Mouse (Mus musculus): Measurements from ENCODE around the gene Olfr1288.

Gene Olfr1288

DNA sequence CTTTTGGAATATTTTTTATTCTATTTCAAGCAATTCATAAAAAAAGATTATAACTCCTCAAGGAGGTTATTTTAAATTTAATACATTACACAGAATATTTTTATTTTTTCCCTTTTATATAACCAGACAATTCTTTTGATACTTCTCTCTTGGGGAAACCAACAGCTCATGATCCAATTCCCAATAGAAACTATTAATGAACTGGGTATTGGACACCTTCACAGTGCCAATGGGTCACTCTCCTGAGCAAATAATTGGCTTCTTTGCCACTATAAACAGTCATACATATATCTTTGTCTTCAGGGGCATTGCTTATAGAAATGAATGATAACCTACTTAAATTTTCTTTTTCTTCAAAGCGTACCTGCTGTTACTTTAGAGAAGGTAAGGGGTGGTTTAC is at the start of gene Olfr1288:
Olfr1288 (plus strand) TSS at position 301 of the 400 bp plus-strand sequence.
- in situ Hi-C loops (cut with MboI, MseI): no loop called here

DNA sequence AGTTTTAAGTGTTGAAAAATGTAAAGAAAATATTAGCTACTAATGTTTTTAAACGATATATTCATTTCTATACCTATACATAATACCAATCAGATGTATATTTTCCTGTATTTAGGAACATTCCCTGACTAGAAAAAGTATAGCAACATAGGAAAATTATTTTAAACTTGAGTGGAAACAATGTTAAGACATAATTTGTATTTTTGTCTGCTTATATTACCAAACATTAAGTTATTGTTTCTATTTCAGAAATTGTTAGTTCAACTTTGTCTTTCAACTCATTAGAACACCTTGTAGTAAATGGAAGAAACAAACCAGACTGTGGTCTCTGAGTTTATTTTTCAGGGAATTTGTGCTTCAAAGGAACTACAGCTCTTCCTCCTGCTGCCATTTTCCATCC is 25.1 kb upstream of the Olfr1288 start, which contains the start of gene Olfr1287:
Olfr1287 (plus strand) TSS at position 301 of the 400 bp plus-strand sequence.
- in situ Hi-C loops (cut with MboI, MseI): no loop called here

DNA sequence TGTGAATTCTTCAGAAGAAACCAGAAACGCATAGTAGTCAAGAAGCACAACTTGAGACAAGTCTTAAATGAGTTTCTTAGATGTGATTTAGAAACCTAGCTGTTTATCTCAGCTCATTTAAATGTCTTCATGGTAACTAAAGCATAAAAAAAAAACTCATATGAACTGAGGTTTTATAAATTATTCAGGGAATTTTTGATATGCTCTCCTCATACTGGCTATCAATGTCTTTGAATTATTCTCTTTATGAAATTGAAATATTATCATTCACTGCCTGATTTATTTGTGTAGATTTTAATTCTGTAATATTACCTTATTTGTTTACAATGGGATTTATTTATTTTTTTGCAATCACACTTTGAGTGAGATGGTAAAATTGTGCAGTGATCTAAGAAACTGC is 6.6 kb downstream of the Olfr1288 start, which contains the start of gene Olfr1289:
Olfr1289 (plus strand) TSS at position 301 of the 400 bp plus-strand sequence.
- in situ Hi-C loops (cut with MboI, MseI): no loop called here

DNA sequence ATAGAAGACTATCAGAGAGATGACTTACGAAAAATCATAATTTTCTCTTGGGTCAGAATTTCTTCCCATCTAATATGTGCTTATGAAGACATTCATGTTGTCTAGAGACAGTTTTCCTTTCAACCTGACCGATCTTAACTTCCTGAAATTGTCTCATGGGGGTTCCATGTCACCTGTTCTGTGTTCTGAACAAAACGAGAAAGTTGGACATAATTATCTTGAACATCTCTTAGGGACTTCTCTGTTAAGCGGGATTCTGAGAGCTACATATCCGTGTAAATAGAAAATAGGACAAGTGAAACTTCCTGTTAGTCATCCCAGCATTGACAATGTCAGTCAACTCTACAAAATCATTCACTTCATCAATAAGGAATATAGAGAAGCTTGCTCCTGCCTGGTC is 19.8 kb downstream of the Olfr1288 start, which contains the start of gene Olfr1290:
Olfr1290 (minus strand) TSS at position 101 of the 400 bp plus-strand sequence.
- in situ Hi-C loops (cut with MboI, MseI): no loop called here

DNA sequence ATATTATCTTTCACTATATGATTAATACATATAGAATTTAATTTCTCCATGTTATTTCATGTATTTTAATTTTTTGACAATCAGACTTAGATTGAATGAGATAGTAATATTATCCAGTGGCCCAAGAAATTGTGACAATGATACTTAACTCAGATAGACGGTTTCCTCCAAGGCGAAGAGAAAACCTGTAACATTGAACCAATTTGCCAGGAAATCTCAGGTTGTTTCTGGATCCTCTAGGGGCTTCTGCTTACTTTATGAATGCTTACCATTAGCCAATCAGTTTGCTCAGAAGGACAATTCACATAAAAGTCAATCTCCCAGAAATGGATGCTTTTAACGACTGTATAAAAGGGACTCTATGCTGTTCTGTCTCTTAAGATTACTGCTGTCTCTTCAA is 23.0 kb downstream of the Olfr1288 start, which contains the start of gene Olfr1291-ps1:
Olfr1291-ps1 (plus strand) TSS at position 301 of the 400 bp plus-strand sequence.
- in situ Hi-C loops (cut with MboI, MseI): no loop called here

DNA sequence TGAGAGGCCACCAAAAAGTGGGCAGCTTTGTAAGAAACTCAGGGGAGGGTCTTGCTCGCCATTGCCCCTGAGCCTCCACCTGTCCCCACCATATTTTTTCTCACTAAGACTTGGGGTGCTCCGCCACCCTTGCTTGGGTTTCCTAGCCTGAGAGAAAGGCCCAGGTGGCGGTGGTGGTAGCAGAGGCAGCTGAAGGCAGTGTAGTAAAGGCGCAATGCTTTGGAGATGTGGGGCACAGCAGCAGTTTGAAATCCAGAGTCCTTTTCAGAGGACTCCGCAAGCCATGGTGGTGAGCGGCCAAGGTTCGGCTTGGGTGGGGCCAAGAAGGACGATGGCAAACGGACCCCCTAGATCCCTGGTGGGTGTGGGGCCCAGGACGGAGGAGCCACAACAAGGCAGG is 43.5 kb downstream of the Olfr1288 start:
- in situ Hi-C loops (cut with MboI, MseI): no loop called here

DNA sequence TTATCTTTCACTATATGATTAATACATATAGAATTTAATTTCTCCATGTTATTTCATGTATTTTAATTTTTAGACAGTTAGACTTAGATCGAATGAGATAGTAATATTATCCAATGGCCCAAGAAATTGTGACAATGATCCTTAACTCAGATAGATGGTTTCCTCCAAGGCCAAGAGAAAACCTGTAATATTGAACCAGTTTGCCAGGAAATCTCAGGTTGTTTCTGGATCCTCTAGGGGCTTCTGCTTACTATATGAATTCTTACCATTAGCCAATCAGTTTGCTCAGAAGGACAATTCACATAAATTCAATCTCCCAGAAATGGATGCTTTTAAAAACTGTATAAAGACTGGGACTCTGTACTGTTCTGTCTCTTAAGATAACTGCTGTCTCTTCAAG is 51.0 kb downstream of the Olfr1288 start, which contains the start of gene Olfr1293-ps:
Olfr1293-ps (plus strand) TSS at position 301 of the 400 bp plus-strand sequence.
- in situ Hi-C loops (cut with MboI, MseI): no loop called here

All from regulatory T cell (primary cell).